Mouse (Mus musculus) left cerebral cortex, adult 2 months (tissue): ENCODE measurements around the gene Myo18b. TPM values are rescaled to one million over a fixed set of nuclear protein-coding genes. Genes with fewer than 3 reads are reported as not detected.

Experiments used
- DNase-seq, 2 experiments: peaks; one replicate each; pipeline ENCODE4 v3.0.0; 2021 to 2022; ENCODE audit warnings: low spot score in 2 of 2, mixed read lengths in 1 of 2; ENCODE audit errors: extremely low spot score in 1 of 2
- H3K27ac ChIP-seq: fragments of 200-600 bp; 2 replicates; pipeline ENCODE4 v1.8.1; 2022
- H3K4me3 ChIP-seq: fragments of 200-600 bp; 2 replicates; pipeline ENCODE4 v1.8.1; 2022
- CTCF ChIP-seq: fragments of 200-600 bp; IDR thresholded peaks from 2 replicates; pipeline ENCODE4 v1.8.1; 2022; ENCODE audit warnings: antibody characterized with exemption, mild to moderate bottlenecking, moderate library complexity
- intact Hi-C: fragments of 180-260 bp; cut with DNase I; formaldehyde crosslinking; loops from one replicate; pipeline ENCODE4 v1.15.1; 2025
- total RNA-seq, 2 experiments: library from RNA; stranded (reverse); gene quantifications; 2 replicates each; pipeline ENCODE4 v1.2.3; 2021

Myo18b gene
- total RNA-seq, 2 experiments from 2014 or later = 1.00 to 1.4 TPM

GRCm38 (mm10) chr5:112761415-112762075 lies 134.6 kb downstream of the Myo18b start:
- intact Hi-C loops = no loop called here
- no peak overlapping the region for H3K27ac ChIP-seq
- no peak for DNase-seq
- H3K4me3 ChIP-seq = no peak overlapping the region
- no peak for TF ChIP-seq CTCF

DNA sequence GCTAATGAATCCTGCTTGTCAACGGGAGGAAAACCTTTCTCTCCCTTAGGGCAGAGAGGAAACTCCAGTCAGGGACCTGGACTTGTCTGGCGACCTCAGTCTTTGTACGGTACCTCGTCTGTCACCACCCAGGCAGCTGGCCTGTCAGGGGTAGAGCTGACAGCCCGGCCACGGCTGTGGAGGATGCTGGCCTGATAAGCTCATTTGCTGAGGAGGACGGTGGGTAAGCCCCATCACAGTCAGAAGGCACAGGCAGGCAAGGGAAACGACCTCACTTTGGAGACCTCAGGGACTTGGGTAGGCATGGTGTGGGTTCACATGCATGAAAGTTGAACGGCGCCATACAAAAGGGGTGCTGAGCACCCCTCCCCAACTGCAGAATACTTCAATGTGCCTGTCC lies 140.6 kb downstream of the Myo18b start:
- Histone ChIP-seq H3K4me3 (no peak overlapping the region), H3K27ac (no peak overlapping the region)
- intact Hi-C loops = no loop called here
- DNase-seq = no peak
- no peak for TF ChIP-seq CTCF

GRCm38 (mm10) chr5:112749634-112750033 lies 146.5 kb downstream of the Myo18b start:
- intact Hi-C loops = no loop called here
- H3K4me3 ChIP-seq = no peak overlapping the region
- no peak for DNase-seq
- no peak for TF ChIP-seq CTCF
- no peak overlapping the region for H3K27ac ChIP-seq

- intact Hi-C loops = no loop called here
- TF ChIP-seq CTCF = no peak
- no peak for DNase-seq
- no peak overlapping the region for H3K27ac ChIP-seq
- no peak overlapping the region for H3K4me3 ChIP-seq
Observed at GRCm38 (mm10) chr5:112748001-112748719, 148.0 kb downstream of the Myo18b start.

GRCm38 (mm10) chr5:112747306-112747930 lies 148.7 kb downstream of the Myo18b start:
- DNase-seq = no peak
- intact Hi-C loops = no loop called here
- H3K4me3 ChIP-seq = no peak overlapping the region
- no peak for TF ChIP-seq CTCF
- H3K27ac ChIP-seq = no peak overlapping the region

DNA sequence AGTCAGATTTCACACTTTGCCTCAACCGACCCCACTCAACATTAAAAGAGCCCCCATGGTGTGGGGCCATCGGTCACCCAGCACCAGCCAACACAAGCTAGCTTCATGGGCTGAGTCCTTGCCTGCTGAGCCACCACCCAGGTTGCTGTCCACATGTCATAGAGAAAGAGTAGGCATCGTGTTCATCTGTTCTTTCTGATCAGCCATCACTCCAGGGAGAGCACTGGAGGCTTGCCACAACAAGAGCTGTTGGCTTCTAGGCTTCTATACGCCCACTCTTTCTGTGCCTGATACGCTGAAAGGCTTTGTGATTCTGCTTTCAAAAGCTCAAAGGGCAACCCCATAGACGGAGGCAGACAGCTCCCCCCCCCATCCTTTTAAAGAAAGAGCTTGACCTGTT lies 151.0 kb downstream of the Myo18b start:
- Histone ChIP-seq H3K27ac (no peak overlapping the region), H3K4me3 (no peak overlapping the region)
- intact Hi-C loops = no loop called here
- no peak for TF ChIP-seq CTCF
- no peak for DNase-seq

- no peak overlapping the region for H3K27ac ChIP-seq
- intact Hi-C loops = no loop called here
- TF ChIP-seq CTCF = no peak
- no peak for DNase-seq
- H3K4me3 ChIP-seq = no peak overlapping the region
Observed at GRCm38 (mm10) chr5:112744571-112744970, 151.6 kb downstream of the Myo18b start.

DNA sequence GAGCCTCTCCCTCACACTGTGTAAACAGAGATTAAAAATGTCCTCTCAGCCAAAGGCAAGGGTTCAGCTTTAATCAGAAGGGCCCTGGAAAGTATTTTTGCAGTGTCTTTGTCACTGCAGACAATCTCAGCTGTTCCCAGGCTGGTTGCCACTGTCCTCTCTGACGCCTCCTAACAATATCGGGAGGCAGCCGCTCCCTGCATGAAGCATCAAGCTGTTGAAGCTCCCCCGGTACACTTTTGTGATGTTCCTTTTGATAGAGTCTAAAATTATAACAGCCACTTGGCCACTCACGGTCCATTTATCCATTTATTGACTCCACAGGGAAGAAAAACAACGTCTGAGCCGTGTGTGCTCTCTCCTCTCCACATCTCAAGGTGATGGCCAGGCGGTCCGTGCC lies 153.0 kb downstream of the Myo18b start:
- Histone ChIP-seq H3K4me3 (no peak overlapping the region), H3K27ac (no peak overlapping the region)
- TF ChIP-seq CTCF = no peak
- DNase-seq = no peak
- intact Hi-C loops = no loop called here

GRCm38 (mm10) chr5:112740651-112741050 lies 155.5 kb downstream of the Myo18b start:
- intact Hi-C loops = no loop called here
- DNase-seq = peak; percentile 51 to 67
- peak; percentile 57 for TF ChIP-seq CTCF

DNA sequence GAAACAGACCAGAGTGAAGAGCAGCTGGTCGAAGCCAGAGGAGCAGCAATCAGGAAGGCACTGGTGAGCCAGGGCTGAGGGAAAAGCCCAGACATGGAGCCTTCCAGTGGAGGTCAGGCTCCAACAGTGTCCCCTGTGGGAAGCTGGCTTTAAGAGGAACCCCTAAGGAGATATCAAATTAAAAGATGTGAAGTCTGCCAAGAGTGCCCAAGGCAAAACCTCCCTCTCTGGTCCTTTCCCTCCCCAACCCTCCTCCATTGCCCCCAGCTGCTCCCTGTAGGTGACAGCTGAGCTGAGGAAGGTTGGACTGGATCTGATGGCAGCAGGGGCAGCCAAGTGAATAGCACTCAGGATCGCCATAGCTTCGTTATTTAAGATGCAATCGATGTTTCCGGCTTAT lies 161.1 kb downstream of the Myo18b start:
- Histone ChIP-seq H3K4me3 (no peak overlapping the region), H3K27ac (no peak overlapping the region)
- no peak for TF ChIP-seq CTCF
- intact Hi-C loops = no loop called here
- DNase-seq = no peak

More at GRCm38 (mm10) chr5:112740651-112741050, 155.5 kb downstream of the Myo18b start:
- Histone ChIP-seq H3K4me3 (no peak overlapping the region), H3K27ac (no peak overlapping the region)

- Histone ChIP-seq H3K27ac (no peak overlapping the region), H3K4me3 (no peak overlapping the region)
- intact Hi-C loops = no loop called here
- no peak for DNase-seq
- no peak for TF ChIP-seq CTCF
Observed at GRCm38 (mm10) chr5:112730604-112731003, 165.6 kb downstream of the Myo18b start.

GRCm38 (mm10) chr5:112728432-112728831 lies 167.7 kb downstream of the Myo18b start:
- no peak for DNase-seq
- intact Hi-C loops = no loop called here

More at GRCm38 (mm10) chr5:112728432-112728831, 167.7 kb downstream of the Myo18b start:
- no peak for TF ChIP-seq CTCF
- no peak overlapping the region for H3K27ac ChIP-seq
- no peak overlapping the region for H3K4me3 ChIP-seq
